Mouse (Mus musculus): ENCODE data around the gene Sh3d19.
"Not testable (repeated sequence)": the region's sequence is repeated elsewhere in the genome, so short reads cannot be mapped to it uniquely, and the experiment has no call there.

Sh3d19 gene

DNA sequence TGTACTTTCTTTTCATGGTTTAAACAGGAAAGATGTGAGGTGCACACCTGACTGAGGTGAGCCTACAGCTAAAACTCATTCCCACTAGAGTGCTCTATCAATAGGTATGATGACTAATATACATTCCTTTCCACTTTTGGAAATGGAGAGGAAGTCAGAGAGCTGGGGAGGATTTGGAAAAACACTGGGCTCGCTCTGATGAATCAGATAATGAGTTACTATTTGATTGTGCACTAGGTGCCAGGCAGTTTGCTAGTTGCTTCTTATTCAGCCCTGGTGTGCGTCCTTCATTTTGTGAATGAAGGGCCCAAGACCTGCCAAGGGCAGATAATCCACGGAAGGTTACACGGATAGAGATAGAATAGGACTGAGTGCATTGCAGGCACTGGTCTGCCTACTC, 9.1 kb downstream of the Sh3d19 start:
- DNase-seq (ENCODE audit: low spot score) = no peak

DNA sequence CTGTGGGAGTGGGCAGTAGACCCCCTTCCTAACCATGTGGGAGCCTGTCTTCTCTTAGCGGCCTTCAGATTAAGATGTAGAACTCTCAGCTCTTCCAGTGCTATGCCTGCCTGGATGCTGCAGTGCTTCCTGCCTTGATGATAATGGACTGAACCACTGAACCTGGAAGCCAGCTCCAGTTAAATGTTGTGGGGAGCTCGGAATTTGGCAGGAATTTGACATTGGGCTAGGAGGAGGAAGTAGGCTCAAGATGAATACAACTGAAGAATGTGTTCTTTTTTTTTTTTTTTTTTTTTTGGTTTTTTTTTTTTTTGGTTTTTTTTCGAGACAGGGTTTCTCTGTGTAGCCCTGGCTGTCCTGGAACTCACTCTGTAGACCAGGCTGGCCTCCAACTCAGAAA, 10.9 kb downstream of the Sh3d19 start:
- DNase-seq (ENCODE audit: low spot score) = not testable (repeated sequence)

DNA sequence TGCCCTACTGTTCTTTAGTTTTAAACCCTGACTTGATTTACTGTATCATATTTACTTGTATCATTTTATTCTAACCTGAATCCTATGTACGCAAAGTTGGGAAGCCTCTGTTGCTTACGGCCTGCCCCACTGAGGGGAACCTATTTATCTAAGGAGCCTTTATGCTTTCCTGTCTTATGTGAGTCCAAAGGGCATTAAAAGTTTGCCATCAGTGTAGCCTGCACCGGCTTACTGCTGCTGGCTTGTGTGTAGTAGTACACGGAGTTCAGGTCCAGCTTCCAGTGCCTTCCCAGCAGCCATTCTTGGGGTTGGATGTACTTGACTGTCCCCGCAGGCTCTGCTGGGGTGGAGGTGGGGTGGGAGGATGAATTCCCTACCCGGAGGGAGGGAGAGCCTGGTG, 13.6 kb downstream of the Sh3d19 start:
- DNase-seq (ENCODE audit: low spot score) = no peak

DNA sequence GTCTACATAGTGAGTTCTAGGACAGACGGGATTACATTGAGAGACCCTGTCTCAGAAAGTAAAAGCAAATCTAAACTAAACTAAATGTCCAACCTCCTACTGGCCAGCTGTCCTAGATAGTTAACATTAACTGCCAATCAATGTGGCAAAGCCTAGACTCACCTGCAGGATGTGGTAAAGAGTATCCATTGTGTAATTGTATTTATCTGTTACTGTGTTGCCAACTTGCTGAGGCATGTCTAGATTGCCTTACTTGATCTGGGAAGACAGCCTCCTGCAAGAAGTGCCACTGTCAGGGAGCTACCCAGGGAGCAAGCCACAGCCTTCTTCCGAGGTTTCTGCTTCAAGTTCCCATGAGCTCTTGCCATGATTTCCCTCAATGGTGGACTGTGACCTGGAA, 16.3 kb downstream of the Sh3d19 start:
- no peak for DNase-seq (ENCODE audit: low spot score)

DNA sequence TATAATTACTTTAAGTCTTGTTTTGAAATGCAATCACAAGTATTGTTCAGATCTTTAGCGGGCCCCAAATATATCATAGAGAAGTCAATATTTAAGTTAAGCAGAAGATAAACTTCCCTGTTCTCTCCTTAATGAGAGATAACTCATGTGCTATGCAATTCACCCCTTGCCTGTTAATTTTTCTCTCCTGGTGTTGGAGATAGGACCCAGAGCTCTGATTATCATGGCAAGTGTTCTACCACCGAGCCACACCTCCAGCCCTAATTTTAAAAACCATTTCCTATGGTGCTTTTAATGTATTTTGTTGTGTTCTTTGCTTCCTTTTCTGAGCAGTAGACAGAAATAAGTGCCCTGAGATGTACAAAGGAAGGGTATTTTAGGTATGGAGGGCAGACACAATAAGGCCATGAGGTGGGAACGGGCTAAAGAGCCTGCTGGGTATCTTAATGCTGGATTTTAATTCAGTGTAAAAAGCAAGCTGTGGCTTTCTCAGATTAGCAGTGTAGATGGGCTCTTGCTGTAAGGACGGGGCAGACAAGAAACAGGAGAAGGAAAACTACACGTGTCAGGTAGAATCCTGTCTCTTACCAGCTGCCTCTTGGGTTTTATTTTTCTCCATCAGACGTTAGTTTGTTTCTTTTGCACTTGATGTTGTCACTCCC, 20.4 kb downstream of the Sh3d19 start:
- DNase-seq (ENCODE audit: low spot score) = no peak

DNA sequence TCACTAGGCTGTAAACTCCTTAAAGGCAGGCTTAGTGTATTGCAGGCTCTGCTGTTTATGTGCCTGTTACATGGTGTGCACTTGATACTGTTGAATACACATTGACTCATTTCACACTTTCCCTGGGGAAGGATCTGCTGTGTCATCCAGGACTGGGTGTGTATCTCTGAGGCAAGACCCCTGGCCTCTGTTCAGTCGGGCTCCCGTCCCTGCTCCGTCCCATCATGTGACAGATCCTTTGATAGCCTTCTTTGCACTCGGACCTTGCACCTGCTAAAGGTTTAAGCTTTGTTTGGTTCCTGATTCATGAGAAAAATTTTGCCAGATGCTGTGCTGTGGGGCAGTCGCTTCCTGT, 20.9 kb downstream of the Sh3d19 start:
- DNase-seq (ENCODE audit: low spot score) = no peak

DNA sequence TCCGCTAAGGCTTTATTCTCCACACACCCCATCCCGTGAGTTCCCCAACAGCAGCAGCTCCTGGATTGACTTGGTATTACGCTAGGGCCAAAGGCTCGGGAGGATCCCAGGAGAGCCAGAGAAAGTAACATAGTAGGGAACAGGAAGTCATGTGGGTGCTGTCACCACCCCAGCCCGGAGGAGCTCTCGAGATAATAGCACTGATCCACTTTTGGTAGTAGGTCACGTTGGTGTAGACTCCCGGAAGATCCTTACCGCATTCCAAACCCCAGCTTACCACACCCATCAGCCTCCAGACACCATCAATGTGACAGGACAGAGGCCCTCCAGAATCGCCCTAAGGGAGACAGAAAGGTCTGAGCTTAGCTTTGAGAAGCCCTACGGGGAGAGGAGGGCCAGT, 22.8 kb downstream of the Sh3d19 start:
- DNase-seq (ENCODE audit: low spot score) = no peak

DNA sequence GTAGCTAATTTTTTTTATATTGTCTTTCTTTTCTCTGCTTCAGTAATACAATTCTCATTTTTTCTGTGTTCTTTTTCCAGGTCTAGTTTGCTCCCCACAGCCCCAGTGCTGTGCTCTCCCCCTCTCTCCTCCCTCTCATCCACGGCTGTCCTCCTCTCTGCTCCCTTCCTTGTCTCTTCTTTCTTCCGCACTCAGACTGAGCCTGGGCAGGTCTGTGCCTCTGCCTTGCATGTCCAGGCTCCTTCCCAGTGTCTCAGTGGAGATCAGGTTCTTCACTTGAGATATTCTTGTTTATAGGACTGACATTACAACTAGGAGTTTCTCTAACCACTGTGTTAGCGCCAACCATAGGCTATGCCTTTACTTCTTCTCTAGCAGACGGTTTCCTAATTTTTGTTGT, 23.7 kb downstream of the Sh3d19 start:
- DNase-seq (ENCODE audit: low spot score) = no peak

DNA sequence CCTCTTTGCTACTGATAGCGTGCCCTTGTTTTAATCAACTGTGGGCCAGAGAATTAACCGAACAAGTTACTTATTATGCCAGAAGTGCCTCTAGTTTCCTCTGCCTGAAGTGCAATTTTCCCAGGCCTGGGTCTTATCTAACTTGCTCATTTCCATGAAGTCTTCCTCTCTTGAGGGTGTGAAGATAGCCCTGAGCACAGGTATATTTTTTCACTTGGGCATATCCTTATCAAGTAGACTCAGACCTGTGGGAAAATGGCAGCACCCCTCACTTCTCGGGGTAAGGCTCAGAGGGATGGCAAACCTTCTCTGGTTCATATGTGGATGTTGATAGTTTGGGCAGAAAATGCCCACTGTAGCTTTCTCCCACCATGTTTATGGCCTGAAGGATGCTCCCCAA, 30.4 kb downstream of the Sh3d19 start:
- DNase-seq (ENCODE audit: low spot score) = no peak

DNA sequence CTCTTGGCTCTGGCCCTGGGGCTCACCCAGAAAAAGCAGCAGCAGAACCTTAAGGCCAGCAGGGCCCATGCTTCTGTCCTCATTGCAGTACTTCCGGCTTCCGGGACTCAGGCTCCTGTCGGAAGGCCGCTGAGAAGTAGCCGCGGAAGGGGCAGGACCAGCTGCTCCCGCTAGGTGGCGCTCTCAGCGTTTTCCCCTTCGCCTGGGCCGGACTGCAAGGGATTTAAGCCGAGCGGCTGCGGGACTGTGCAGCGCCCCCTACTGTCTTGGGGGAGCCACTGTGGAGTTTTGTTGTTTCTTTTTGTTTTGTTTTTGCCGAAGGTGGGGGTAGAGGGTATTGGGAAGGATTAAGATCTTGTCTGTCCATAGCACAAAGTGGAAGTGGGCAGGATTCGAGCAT, 31.5 kb downstream of the Sh3d19 start, which contains the start of gene Prss48:
TSS of gene Prss48 (minus strand) at position 69 of the 400 bp plus-strand sequence.
- DNase-seq (ENCODE audit: low spot score) = no peak

DNA sequence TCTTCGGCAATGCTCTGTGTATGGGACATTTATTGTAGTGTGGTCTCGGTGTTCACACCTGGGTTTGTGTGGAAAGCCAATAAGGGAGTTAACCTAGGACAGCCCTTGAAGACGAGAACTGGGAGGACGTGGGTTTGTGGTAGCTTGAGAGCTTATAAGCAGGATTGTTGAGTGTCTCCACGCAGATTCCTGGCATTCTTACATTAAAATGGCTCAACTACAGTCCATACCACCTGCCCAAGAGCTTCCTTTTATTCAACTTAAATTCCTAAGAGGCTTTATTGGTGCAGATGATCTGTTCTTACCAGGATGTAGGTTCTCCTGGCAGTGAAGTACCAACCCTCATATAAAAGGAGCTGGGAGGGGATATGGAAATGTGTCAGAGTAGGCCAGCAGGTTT, 32.0 kb downstream of the Sh3d19 start:
- DNase-seq (ENCODE audit: low spot score) = no peak

DNA sequence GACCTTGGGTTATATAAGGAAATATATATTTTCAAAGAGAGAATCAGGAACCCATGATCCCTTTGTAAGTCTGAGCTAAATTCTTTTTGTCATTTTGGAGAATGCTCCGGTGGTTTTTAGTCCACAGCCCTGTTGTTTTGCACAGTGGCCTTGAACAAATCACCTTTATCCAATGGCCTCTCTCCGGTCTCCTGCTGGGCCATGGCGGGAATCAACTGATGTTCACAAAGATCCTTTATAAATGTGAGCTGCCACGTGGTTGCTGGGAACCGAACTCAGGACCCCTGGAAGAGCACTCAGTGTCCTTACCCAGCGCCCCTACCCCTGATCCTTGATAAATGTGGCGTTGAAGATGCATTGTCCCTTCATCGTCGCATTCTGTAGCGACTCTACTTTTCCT, 33.8 kb downstream of the Sh3d19 start:
- no peak for DNase-seq (ENCODE audit: low spot score)

DNA sequence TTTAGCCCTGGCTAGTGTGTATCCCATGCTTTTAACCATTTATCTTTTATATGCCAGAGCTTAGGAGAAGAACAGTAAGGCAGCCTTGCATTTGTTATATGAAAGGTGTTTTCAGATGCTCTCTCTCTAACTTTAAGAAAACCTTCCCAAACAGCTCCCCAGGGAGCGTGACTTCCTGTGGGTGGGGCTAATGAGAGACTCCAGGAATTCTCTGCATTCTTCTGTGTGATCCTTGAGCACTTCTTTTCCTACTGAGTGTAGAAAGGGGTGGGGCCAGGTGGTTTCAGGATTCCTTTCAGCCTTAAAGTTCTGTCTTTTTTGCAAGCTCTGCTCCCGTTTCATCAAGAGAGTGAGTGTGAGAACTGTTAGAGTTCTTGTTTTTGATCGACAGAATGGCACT, 39.7 kb downstream of the Sh3d19 start:
- no peak for DNase-seq (ENCODE audit: low spot score)

DNA sequence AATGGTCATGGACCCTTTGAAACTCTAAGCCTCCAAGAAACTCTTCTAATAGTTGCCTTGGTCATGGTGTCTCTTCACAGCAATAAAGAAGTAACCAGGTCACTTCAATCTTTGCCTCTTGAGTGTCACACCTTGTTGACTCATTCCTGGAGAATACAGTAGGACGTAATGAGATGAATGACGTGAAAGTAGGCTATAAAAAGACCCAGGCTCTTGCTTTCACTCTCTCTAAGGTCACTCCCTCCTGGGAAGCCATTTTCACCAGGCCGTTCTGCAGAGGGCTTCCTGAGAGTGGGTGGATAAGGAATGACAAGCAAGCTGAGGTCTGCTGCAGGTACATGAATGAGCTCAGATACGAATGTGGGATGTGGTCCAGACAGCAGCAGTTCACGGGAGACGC, 40.5 kb downstream of the Sh3d19 start:
- no peak for DNase-seq (ENCODE audit: low spot score)

DNA sequence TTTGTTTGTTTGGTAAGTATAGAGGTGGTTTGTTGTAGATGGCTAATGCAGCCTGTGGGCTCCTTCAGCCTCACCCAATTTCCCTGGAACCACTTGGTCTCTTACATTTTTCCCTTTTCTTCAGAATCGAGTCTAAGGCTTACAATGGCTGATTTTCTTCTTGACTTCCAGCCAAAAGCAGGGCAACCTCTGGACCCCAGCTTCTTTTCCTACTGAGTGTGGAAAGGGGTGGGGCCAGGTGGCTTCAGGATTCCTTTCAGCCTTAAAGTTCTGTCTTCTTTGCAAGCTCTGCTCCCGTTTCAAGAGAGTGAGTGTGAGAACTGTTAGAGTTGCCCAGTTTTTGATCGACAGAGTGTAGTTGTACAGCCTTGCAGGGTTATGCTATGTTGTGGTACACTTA, 40.9 kb downstream of the Sh3d19 start:
- DNase-seq (ENCODE audit: low spot score) = no peak

DNA sequence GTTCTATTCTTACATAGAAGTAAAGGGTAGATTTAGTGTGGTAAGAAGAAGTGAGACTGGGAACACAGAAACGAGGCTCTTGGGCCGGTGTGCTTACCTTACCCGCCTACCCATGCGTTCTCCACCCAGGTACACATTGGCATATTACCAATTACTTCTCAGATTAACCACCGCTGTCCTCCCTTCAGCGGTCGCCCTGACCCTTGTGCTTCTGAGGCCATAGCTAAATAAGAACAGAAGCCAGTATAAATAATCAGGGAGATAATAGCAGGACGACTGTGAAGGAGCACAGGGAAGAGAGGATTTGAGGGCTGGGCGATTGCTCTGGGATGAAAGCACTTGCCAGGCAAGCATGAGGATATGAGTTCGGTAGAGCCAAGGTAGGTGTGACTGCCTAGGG, 42.9 kb downstream of the Sh3d19 start:
- DNase-seq (ENCODE audit: low spot score) = no peak

DNA sequence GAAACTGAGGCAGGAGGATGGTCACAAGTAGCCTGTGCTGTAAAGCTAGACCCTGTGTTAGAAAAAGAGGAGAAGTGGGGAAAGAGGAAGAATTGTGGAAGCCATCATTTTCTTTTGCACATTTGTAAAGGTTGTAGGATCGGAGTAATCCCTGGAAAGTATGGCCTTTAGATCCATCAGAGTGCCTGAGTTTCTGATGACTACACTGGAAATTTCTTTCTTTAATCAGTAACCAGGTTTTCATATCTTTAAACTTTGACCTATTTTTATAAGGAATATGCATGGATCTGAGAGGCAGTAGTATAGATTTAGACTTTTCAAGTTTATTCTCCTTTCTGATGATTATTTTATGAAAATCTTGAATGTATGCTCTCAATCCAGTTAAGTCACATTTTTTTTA, 46.1 kb downstream of the Sh3d19 start:
- DNase-seq (ENCODE audit: low spot score) = no peak

DNA sequence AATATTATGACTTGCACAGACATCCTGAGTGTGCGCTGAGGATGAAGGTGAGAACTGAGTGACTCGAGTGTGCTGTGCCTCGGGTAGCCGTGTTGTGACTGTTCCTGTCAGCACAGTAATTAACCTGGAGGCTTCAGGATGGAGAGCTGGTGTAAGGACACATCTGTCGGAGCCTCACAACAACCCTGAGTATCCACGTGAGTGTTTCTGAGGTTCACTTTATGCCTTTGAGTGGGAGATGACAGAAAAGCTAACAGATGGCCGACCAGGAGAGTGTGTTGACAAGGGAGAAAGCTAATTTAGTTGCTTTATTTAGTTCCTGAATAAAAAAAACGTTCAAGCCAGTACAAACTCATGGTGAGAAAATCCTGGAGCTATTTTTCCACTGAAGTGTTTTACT, 46.6 kb downstream of the Sh3d19 start:
- no peak for DNase-seq (ENCODE audit: low spot score)

DNA sequence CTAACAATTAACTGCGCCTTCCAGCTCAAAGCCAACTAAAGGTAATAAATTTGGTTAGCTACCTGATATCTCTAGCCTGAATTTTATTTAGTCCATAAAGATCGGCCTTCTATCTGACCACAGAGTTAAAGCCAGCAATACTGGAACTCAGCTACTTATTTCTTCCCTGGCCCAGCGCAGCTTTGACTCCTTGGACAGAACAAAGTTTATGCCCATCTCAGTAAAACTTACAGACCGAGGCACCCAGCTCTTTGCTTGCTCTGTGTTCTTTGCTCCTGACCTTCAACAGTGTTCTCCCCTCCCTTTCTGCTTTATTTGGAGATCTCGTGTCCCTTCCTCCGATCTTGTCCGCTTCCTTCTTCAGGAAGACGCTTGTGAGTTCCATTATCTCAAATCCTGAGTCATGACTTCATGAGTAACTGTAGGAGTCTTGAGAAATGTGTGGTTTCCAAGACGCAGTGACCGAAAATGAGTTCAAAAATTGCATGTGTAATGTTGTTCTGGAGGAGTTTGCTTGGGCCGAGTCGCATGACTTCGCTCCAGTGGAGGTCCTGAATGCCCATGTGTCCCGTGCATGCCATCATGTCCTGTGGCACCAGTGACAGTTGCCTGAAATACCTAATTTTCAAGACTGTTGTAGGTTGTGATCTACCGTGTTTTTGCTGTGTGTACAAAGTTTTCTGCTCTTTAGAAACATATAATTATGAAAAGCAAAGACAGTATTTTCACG, 50.2 kb downstream of the Sh3d19 start:
- DNase-seq (ENCODE audit: low spot score) = no peak

DNA sequence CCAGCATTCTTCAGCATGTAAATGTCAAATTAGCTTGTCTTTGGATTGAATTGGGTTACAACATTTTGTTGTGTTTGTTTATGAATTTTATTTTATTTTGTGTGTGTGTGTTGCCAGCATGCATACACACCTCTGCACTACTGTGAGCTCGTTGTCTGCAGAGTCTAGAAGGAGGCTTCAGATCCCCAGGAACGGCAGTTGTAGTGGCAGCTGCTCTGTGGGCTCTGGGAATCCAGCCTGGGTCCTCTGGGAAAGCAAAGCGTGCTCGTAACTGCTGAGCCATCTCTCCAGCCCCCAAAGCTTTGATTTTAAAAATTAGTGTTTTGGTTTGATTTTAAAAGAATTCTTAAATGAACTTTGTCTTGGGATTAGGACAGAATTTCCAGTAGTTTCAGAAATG, 50.7 kb downstream of the Sh3d19 start:
- no peak for DNase-seq (ENCODE audit: low spot score)

DNA sequence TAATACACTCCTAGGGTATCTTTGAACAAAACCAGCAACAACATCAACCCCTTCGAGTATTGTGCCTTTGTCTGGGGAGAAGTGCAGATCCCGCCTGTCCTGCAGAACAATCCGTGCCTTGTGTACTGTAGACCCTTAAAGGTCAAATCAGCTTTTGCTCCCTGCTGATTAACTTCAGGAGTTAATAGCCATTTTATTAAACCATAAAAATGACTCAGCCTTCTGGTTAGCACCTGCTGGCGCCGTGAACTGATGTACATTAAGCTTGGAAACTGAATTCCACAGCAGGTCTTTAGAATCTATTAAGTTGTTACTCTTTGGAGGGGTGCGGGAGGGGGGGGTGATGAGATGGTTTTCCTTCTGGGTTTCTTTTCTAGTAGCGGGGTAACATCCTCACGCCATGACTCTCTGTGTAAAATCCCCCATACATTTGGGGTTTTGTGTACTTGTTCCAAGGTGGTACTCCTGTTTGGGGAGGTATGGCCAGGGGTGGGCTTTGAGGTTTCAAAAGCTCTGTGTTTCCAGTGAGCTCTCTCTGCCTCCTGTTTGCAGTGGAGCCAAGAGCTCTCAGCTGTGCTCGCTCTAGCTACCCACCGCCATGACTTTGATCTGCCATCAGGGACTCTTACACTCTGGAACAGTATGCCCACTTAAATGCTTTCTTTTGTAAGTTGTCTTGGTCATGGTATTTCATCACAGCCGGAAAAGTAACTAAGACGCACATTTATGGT, 53.3 kb downstream of the Sh3d19 start:
- DNase-seq (ENCODE audit: low spot score) = no peak

DNA sequence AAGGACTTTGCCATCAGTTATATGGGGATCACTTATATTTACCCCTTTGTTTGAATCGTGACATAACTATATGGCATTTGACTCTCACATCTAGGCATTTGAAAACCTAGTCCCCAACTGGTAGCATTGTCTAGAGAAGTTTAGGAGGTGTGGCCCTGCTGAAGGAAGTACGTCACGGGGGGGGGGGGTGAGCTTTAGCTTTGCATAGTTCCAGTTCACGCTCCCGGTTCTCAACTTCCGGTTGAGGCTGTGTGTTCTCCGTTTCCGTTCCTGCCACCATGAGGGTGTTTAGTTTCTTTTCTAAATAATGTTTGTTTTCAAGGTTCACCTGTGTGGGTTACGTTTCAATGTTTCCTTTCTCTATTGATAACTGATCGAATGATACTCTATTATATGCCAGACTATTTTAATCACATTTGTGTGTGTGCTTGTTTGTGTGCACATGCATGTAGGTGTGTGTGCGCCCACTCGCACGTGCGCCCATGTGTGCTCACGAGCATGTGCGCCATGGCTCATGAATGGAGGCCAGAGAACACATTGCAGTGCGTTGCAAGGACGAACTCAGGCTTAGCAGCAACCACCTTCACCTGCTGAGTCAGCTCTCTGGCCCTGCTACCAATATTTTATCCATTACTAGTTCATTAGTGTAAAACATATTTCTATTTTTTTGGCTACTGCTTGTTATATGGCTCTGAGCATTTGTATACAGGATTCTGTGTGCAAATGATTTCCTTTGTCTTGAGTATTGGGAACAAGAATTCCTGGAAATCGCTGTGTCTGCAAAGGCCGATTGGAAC, 54.6 kb downstream of the Sh3d19 start:
- DNase-seq (ENCODE audit: low spot score) = no peak
